Mouse (Mus musculus) kidney, adult 2 months (tissue): ENCODE data around the gene Rgmb.

Experiments
- CTCF ChIP-seq: fragments of 200-500 bp; conservative IDR thresholded peaks from 2 replicates; pipeline ENCODE4 v1.5.1; 2011; ENCODE audit warnings: low read depth, mild to moderate bottlenecking, control low read depth, low read length, moderate library complexity, mixed read lengths; ENCODE audit not compliant: insufficient read depth, insufficient read length
- POLR2A ChIP-seq: fragments of 200-500 bp; IDR thresholded peaks from one replicate; pipeline ENCODE4 v1.6.1; 2011; ENCODE audit warnings: low read depth, low read length, control low read depth

DNA sequence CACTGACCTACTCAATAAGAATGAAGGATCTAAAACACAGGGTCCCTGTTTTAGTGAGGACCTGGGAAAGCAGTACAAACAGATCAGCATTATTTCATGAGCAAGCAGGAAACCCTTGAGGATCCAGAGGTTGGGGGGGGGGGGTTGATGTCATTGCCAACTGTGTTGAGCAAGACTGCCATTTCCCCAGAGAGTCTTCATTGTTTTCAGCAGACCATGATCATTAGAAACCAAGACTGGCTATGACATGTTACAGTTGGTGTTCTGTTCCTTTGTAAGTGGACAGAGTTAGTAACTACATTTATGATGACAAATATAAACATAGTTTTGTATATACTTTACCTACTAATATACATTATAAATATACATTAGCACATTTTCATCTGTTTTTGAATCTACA is 41.3 kb upstream of the Rgmb start:
- no peak for TF ChIP-seq CTCF
- TF ChIP-seq POLR2A: no peak
